In the genomic region with DNA sequence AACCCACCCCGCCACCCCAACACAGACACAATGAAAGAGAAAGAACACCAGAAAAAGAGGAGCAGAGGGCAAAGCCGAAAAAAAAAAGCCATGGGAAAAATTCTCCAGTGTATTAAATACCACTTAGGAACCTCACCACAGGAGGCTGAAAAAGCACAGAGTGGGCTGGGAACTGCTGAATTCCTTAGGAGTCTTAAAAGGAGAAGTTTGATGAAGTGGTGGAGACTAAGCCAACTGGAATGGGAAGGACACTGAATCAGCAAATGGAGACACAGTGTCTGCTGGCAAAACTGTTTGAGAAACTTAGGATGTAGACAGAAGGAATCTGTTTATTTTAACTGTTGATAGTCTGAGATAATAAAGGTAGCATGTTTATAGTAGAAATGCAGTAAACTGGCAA, we compare ENCODE assay signal across 18 mouse cellular contexts. TPM values are rescaled to one million over a fixed set of nuclear protein-coding genes. Genes with fewer than 3 reads are reported as not detected.
DNase-seq lines count a peak whose midpoint lies in the region; ATAC-seq and TF ChIP-seq lines count a peak whose summit lies in the region.
"Had no signal": no experiment of that assay in that cellular context is flagged by ENCODE, and none has a peak within 500 bp of the region (broad histone marks: within the 10 kb centered on the region; RNA-seq: fewer than 3 reads in every experiment).

No protein-coding gene starts in this region.

- WGBS in intestine, embryonic 15.5 days = 81% methylated on average over 2 of the region's 2 CpGs
- whole genome bisulfite sequencing in intestine, postnatal 0 days = 87% methylated on average over 2 of the region's 2 CpGs
- WGBS in lung, embryonic 16.5 days = 88% methylated on average over 2 of the region's 2 CpGs
- 81% methylated on average over 2 of the region's 2 CpGs for WGBS in stomach, embryonic 16.5 days
- WGBS in liver, postnatal 0 days (ENCODE audit: insufficient replicate concordance) = 78% methylated on average over 2 of the region's 2 CpGs

- H3K27ac ChIP-seq in intestine, embryonic 15.5 days = peak overlapping the region; percentile 28; the same call in 1 of the 2 replicates
- no peak overlapping the region for H3K27ac ChIP-seq in intestine, postnatal 0 days (ENCODE audit: low read depth, low read length)
- H3K27ac ChIP-seq in lung, embryonic 16.5 days (ENCODE audit: low read length) = no peak overlapping the region
- H3K27ac ChIP-seq in stomach, embryonic 16.5 days (ENCODE audit: low read length) = 0 out of 2 replicates have a peak overlapping the region, but pooled peaks have one; percentile 8
- H3K27ac ChIP-seq in liver, postnatal 0 days (ENCODE audit: low read depth) = no peak overlapping the region
- H3K27ac ChIP-seq: forebrain, embryonic 13.5 days; limb, embryonic 12.5 days; liver, embryonic 13.5 days had no signal

- no peak for DNase-seq in lung, postnatal 25 days (ENCODE audit: low spot score)
- DNase-seq in adipocyte (ENCODE audit: low spot score) = peak; percentile 14
- DNase-seq in liver, postnatal 0 days = no peak
- DNase-seq: cerebellum, adult 9-11 months; kidney, adult 2 months; liver, embryonic 13.5 days; right cerebral cortex, adult 18-20 months; spleen, adult 18-20 months; thymus, postnatal 14 days had no signal

- H3K4me1 ChIP-seq in intestine, embryonic 15.5 days (replicated peaks) = 0 out of 2 replicates have a peak, but pooled peaks cover 3% of the 10 kb centered on the region
- H3K4me1 ChIP-seq in intestine, postnatal 0 days (replicated peaks; ENCODE audit: control insufficient read depth, insufficient read depth, low read length) = no peaks in the 10 kb centered on the region
- 0 out of 2 replicates have a peak, but pooled peaks cover 2% of the 10 kb centered on the region for H3K4me1 ChIP-seq in lung, embryonic 16.5 days (replicated peaks; ENCODE audit: control insufficient read depth, insufficient read depth, low read length)
- no peaks in the 10 kb centered on the region for H3K4me1 ChIP-seq in stomach, embryonic 16.5 days (ENCODE audit: control insufficient read depth, insufficient read depth, low read length)
- H3K4me1 ChIP-seq in liver, postnatal 0 days (ENCODE audit: insufficient read depth) = no peaks in the 10 kb centered on the region
- H3K4me1 ChIP-seq: liver, embryonic 13.5 days had no signal

- no peak overlapping the region for H3K4me2 ChIP-seq in intestine, embryonic 15.5 days (replicated peaks)
- no peak overlapping the region for H3K4me2 ChIP-seq in intestine, postnatal 0 days (replicated peaks; ENCODE audit: low read depth)
- no peak overlapping the region for H3K4me2 ChIP-seq in lung, embryonic 16.5 days (ENCODE audit: low read depth, low read length)
- no peak overlapping the region for H3K4me2 ChIP-seq in stomach, embryonic 16.5 days (ENCODE audit: low read depth, low read length)
- no peak overlapping the region for H3K4me2 ChIP-seq in liver, postnatal 0 days (ENCODE audit: low read depth, low read length)
- H3K4me2 ChIP-seq: forebrain, embryonic 13.5 days; heart, embryonic 12.5 days; limb, embryonic 12.5 days; liver, embryonic 13.5 days had no signal

- no peak overlapping the region for H3K4me3 ChIP-seq in intestine, embryonic 15.5 days (replicated peaks)
- H3K4me3 ChIP-seq in intestine, postnatal 0 days (ENCODE audit: low read depth, low read length) = no peak overlapping the region
- no peak overlapping the region for H3K4me3 ChIP-seq in lung, embryonic 16.5 days (ENCODE audit: low read length)
- H3K4me3 ChIP-seq in stomach, embryonic 16.5 days (replicated peaks; ENCODE audit: low read length) = no peak overlapping the region
- no peak overlapping the region for H3K4me3 ChIP-seq in liver, postnatal 0 days (ENCODE audit: low read depth, low read length)
- H3K4me3 ChIP-seq: forebrain, embryonic 13.5 days; heart, embryonic 12.5 days; limb, embryonic 12.5 days; liver, embryonic 13.5 days had no signal

- no peak for TF ChIP-seq CTCF in intestine, postnatal 0 days (IDR thresholded peaks at IDR 0.05; ENCODE audit: low read depth)
- TF ChIP-seq CTCF in liver, postnatal 0 days (IDR thresholded peaks at IDR 0.05; ENCODE audit: low read depth) = no peak

- peaks cover 6% of the 10 kb centered on the region for H3K36me3 ChIP-seq in intestine, embryonic 15.5 days
- peaks cover 10% of the 10 kb centered on the region; the same call in 1 of the 2 replicates for H3K36me3 ChIP-seq in intestine, postnatal 0 days (ENCODE audit: control insufficient read depth, insufficient read depth)
- H3K36me3 ChIP-seq in lung, embryonic 16.5 days (ENCODE audit: control insufficient read depth, insufficient read depth, low read length) = peaks cover 16% of the 10 kb centered on the region
- H3K36me3 ChIP-seq in stomach, embryonic 16.5 days (ENCODE audit: control insufficient read depth, insufficient read depth, low read length) = peaks cover 3% of the 10 kb centered on the region; the same call in 1 of the 2 replicates
- peaks cover 4% of the 10 kb centered on the region; the same call in 1 of the 2 replicates for H3K36me3 ChIP-seq in liver, postnatal 0 days (replicated peaks; ENCODE audit: insufficient read depth, low read length)
- H3K36me3 ChIP-seq: liver, embryonic 13.5 days had no signal

- H3K9me3 ChIP-seq in intestine, embryonic 15.5 days = no peaks in the 10 kb centered on the region
- H3K9me3 ChIP-seq in intestine, postnatal 0 days (ENCODE audit: control insufficient read depth) = no peaks in the 10 kb centered on the region
- no peaks in the 10 kb centered on the region for H3K9me3 ChIP-seq in lung, embryonic 16.5 days (ENCODE audit: control insufficient read depth, low read length)
- H3K9me3 ChIP-seq in stomach, embryonic 16.5 days (replicated peaks; ENCODE audit: control insufficient read depth, low read length) = no peaks in the 10 kb centered on the region
- no peaks in the 10 kb centered on the region for H3K9me3 ChIP-seq in liver, postnatal 0 days (ENCODE audit: low read length)
- H3K9me3 ChIP-seq: forebrain, embryonic 13.5 days; heart, embryonic 12.5 days; limb, embryonic 12.5 days; liver, embryonic 13.5 days had no signal

- no peaks in the 10 kb centered on the region for H3K27me3 ChIP-seq in intestine, embryonic 15.5 days (replicated peaks)
- H3K27me3 ChIP-seq in intestine, postnatal 0 days (replicated peaks; ENCODE audit: control insufficient read depth, insufficient read depth, low read length) = no peaks in the 10 kb centered on the region
- H3K27me3 ChIP-seq in lung, embryonic 16.5 days (ENCODE audit: control insufficient read depth, insufficient read depth, low read depth, low read length) = no peaks in the 10 kb centered on the region
- H3K27me3 ChIP-seq in stomach, embryonic 16.5 days (ENCODE audit: control insufficient read depth, insufficient read depth, low read length) = no peaks in the 10 kb centered on the region
- no peaks in the 10 kb centered on the region for H3K27me3 ChIP-seq in liver, postnatal 0 days (ENCODE audit: insufficient read depth, low read length)
- H3K27me3 ChIP-seq: forebrain, embryonic 13.5 days; heart, embryonic 12.5 days; limb, embryonic 12.5 days; liver, embryonic 13.5 days had no signal

- ATAC-seq in intestine, embryonic 15.5 days = no peak
- ATAC-seq in intestine, postnatal 0 days = no peak
- peak; percentile 64 for ATAC-seq in lung, embryonic 16.5 days (ENCODE audit: low read depth)
- peak; percentile 51; the same call in 1 of the 2 replicates for ATAC-seq in stomach, embryonic 16.5 days (ENCODE audit: insufficient read depth, low FRiP score)
- no peak for ATAC-seq in liver, postnatal 0 days
- ATAC-seq: activated CD4-positive, CD25-positive, alpha-beta regulatory T cell, adult 4 months; midbrain, embryonic 16.5 days had no signal

- no peak for TF ChIP-seq EP300 in liver, postnatal 0 days (IDR thresholded peaks at IDR 0.05; ENCODE audit: low read depth)

- H3K9ac ChIP-seq in intestine, embryonic 15.5 days = no peak overlapping the region
- no peak overlapping the region for H3K9ac ChIP-seq in intestine, postnatal 0 days (ENCODE audit: low read depth, low read length)
- H3K9ac ChIP-seq in lung, embryonic 16.5 days (ENCODE audit: low read length) = no peak overlapping the region
- no peak overlapping the region for H3K9ac ChIP-seq in stomach, embryonic 16.5 days (ENCODE audit: low read length)
- H3K9ac ChIP-seq in liver, postnatal 0 days (replicated peaks) = no peak overlapping the region
- H3K9ac ChIP-seq: forebrain, embryonic 13.5 days; heart, embryonic 12.5 days; limb, embryonic 12.5 days; liver, embryonic 13.5 days had no signal

RNA-seq across cellular contexts. Expression of a gene that starts 55.8 kb away (rescaled TPM):
- 33.1 and 35.1 TPM in 2 replicates for polyA plus RNA-seq in intestine, embryonic 15.5 days (2015; fragmentation: Nextera tagmentation; extraction: Ambion mirVana)
- polyA plus RNA-seq in intestine, postnatal 0 days (2015; fragmentation: Nextera tagmentation; extraction: Ambion mirVana) = 22.4 and 24.6 TPM in 2 replicates
- polyA plus RNA-seq in lung, embryonic 16.5 days (2015; fragmentation: Nextera tagmentation; extraction: Ambion mirVana) = 31.9 and 37.0 TPM in 2 replicates
- polyA plus RNA-seq in stomach, embryonic 16.5 days (2015; fragmentation: Nextera tagmentation; extraction: Ambion mirVana) = 25.6 and 26.7 TPM in 2 replicates
- polyA plus RNA-seq in liver, postnatal 0 days (2015; fragmentation: Nextera tagmentation; extraction: Ambion mirVana) = 13.9 TPM in 2 replicates

Comparison
In these comparisons a context has a peak if more than half of its experiments do, and no peak if none do; other contexts are left out.
1. H3K27ac ChIP-seq: peak in intestine, embryonic 15.5 days (single experiment) and stomach, embryonic 16.5 days (single experiment); none in intestine, postnatal 0 days (single experiment), lung, embryonic 16.5 days (single experiment) and liver, postnatal 0 days (single experiment).
2. ATAC-seq: peak in lung, embryonic 16.5 days (single experiment) and stomach, embryonic 16.5 days (single experiment); none in intestine, embryonic 15.5 days (single experiment), intestine, postnatal 0 days (single experiment) and liver, postnatal 0 days (single experiment).